Mouse (Mus musculus) liver, embryonic 14.5 days (tissue): ENCODE measurements at regions not wholly inside any gene's neighbourhood (a gene's known extent, or its start where the extent isn't known, plus 50 kb on each side); places are given as distances from the start of the nearest gene placed in this dataset.

Experiments used
- ATAC-seq: fragments of 200-750 bp; cut with Nextera tagmentation; 2 replicates; pipeline ENCODE4 v1.8.0; 2017; ENCODE audit warnings: moderate number of reproducible peaks, mild to moderate bottlenecking, moderate library complexity; ENCODE audit not compliant: insufficient read depth
- DNase-seq, 3 experiments: peaks; one replicate each; pipeline ENCODE4 v3.0.0-alpha.2; 2012 to 2013; ENCODE audit warnings: low read depth in 3 of 3, low spot score in 3 of 3
- H3K27ac ChIP-seq: fragments of 300-500 bp; sonication (generic); 2 replicates; pipeline ENCODE4 v1.5.1; 2014; ENCODE audit warnings: moderate library complexity, mild to moderate bottlenecking, control low read depth, inconsistent platforms
- H3K27me3 ChIP-seq: fragments of 300-500 bp; sonication (generic); 2 replicates; pipeline ENCODE4 v1.6.1; 2014; ENCODE audit warnings: mild to moderate bottlenecking, low read length, moderate library complexity; ENCODE audit not compliant: control insufficient read depth, insufficient read depth
- H3K36me3 ChIP-seq: fragments of 300-500 bp; sonication (generic); replicated peaks from 2 replicates; pipeline ENCODE4 v1.6.1; 2014; ENCODE audit warnings: low read depth; ENCODE audit not compliant: control insufficient read depth, insufficient read depth
- H3K4me1 ChIP-seq, 2 experiments: fragments of 200-500 bp in 1 of 2; fragments of 300-500 bp in 1 of 2; sonication (generic) in 1 of 2; replicated peaks; 2 replicates each; pipeline ENCODE4 v1.6.1; 2012 to 2014; ENCODE audit warnings: antibody characterized with exemption in 1 of 2, inconsistent platforms in 1 of 2, low read length in 1 of 2; ENCODE audit not compliant: control insufficient read depth in 2 of 2, insufficient read depth in 2 of 2
- H3K4me2 ChIP-seq: fragments of 300-500 bp; sonication (generic); 2 replicates; pipeline ENCODE4 v1.6.1; 2014; ENCODE audit warnings: low read depth, mild to moderate bottlenecking, control low read depth, moderate library complexity
- H3K4me3 ChIP-seq, 2 experiments: fragments of 200-500 bp in 1 of 2; fragments of 300-500 bp in 1 of 2; sonication (generic) in 1 of 2; 2 replicates each; pipeline ENCODE4 v1.5.1; 2012 to 2014; ENCODE audit warnings: low read depth in 2 of 2, low read length in 2 of 2, mild to moderate bottlenecking in 2 of 2, control low read depth in 1 of 2, inconsistent platforms in 1 of 2, moderate library complexity in 1 of 2; ENCODE audit not compliant: insufficient read depth in 1 of 2
- H3K9ac ChIP-seq: fragments of 300-500 bp; sonication (generic); replicated peaks from 2 replicates; pipeline ENCODE4 v1.6.1; 2014; ENCODE audit warnings: mild to moderate bottlenecking, control low read depth, moderate library complexity
- H3K9me3 ChIP-seq: fragments of 300-500 bp; sonication (generic); 2 replicates; pipeline ENCODE4 v1.6.1; 2016; ENCODE audit warnings: low read length, mixed read lengths; ENCODE audit not compliant: control insufficient read depth
- CTCF ChIP-seq: IDR thresholded peaks from 2 replicates; pipeline ENCODE4 v1.5.1; 2016; ENCODE audit warnings: antibody characterized with exemption, low read depth, control low read depth
- EP300 ChIP-seq: IDR thresholded peaks from 2 replicates; pipeline ENCODE4 v1.6.1; 2016; ENCODE audit warnings: antibody characterized with exemption, low read depth
- WGBS: fragments of 180-500 bp; shearing (Covaris S2); extraction: QIAGEN DNeasy Blood & Tissue Kit; methylation state at CpG from one replicate; pipeline ENCODE4 v1.1.7; 2014; ENCODE audit not compliant: insufficient replicate concordance; 5-methylcytosine and 5-hydroxymethylcytosine counted together

GRCm38 (mm10) chr13:115379682-115380081, 277.9 kb upstream of the Itga1 start:
- no peaks in the 10 kb centered on the region for H3K27me3 ChIP-seq
- DNase-seq (no peak), ATAC-seq (no peak)
- no peaks in the 10 kb centered on the region for H3K36me3 ChIP-seq
- WGBS = 35% methylated on average over 3 of the region's 3 CpGs
- H3K4me2 ChIP-seq = no peak overlapping the region
- no peak overlapping the region for H3K4me3 ChIP-seq
- no peaks in the 10 kb centered on the region for H3K9me3 ChIP-seq
- H3K9ac ChIP-seq = no peak overlapping the region
- no peaks in the 10 kb centered on the region for H3K4me1 ChIP-seq
- no peak overlapping the region for H3K27ac ChIP-seq
- TF ChIP-seq CTCF (no peak), EP300 (no peak)

GRCm38 (mm10) chr13:115376180-115376880, 274.6 kb upstream of the Itga1 start:
- 73% methylated on average over 16 of the region's 16 CpGs for WGBS

GRCm38 (mm10) chr13:115361457-115361856, 259.7 kb upstream of the Itga1 start:
- DNase-seq (no peak), ATAC-seq (no peak)
- Histone ChIP-seq H3K27ac (no peak overlapping the region), H3K4me3 (no peak overlapping the region), H3K27me3 (no peaks in the 10 kb centered on the region), H3K36me3 (no peaks in the 10 kb centered on the region), H3K4me2 (no peak overlapping the region), H3K4me1 (no peaks in the 10 kb centered on the region), H3K9me3 (no peaks in the 10 kb centered on the region), H3K9ac (no peak overlapping the region)
- 66% methylated on average over 8 of the region's 8 CpGs for WGBS
- TF ChIP-seq CTCF (no peak), EP300 (no peak)

More at GRCm38 (mm10) chr13:115376180-115376880, 274.6 kb upstream of the Itga1 start:
- Histone ChIP-seq H3K4me1 (no peaks in the 10 kb centered on the region), H3K27ac (no peak overlapping the region), H3K9me3 (no peaks in the 10 kb centered on the region), H3K4me2 (no peak overlapping the region), H3K36me3 (no peaks in the 10 kb centered on the region), H3K4me3 (no peak overlapping the region), H3K9ac (no peak overlapping the region), H3K27me3 (no peaks in the 10 kb centered on the region)
- no peak for ATAC-seq
- DNase-seq = no peak
- TF ChIP-seq CTCF = no peak
- TF ChIP-seq EP300 = no peak

- Histone ChIP-seq H3K27me3 (no peaks in the 10 kb centered on the region), H3K9ac (no peak overlapping the region), H3K4me1 (no peaks in the 10 kb centered on the region), H3K4me2 (no peak overlapping the region), H3K4me3 (no peak overlapping the region), H3K36me3 (no peaks in the 10 kb centered on the region), H3K9me3 (no peaks in the 10 kb centered on the region), H3K27ac (no peak overlapping the region)
- no peak for DNase-seq
- ATAC-seq = no peak
- TF ChIP-seq CTCF = no peak
- TF ChIP-seq EP300 = no peak
- 63% methylated on average over 6 of the region's 6 CpGs for WGBS
Observed at GRCm38 (mm10) chr13:115347022-115347398, 245.2 kb upstream of the Itga1 start.

GRCm38 (mm10) chr13:115346115-115347021, 244.6 kb upstream of the Itga1 start:
- Histone ChIP-seq H3K27me3 (no peaks in the 10 kb centered on the region), H3K9ac (no peak overlapping the region), H3K4me3 (no peak overlapping the region), H3K9me3 (no peaks in the 10 kb centered on the region), H3K27ac (no peak overlapping the region), H3K4me2 (no peak overlapping the region), H3K36me3 (no peaks in the 10 kb centered on the region), H3K4me1 (no peaks in the 10 kb centered on the region)
- no peak for ATAC-seq
- 56% methylated on average over 20 of the region's 20 CpGs for WGBS
- no peak for DNase-seq
- TF ChIP-seq CTCF (no peak), EP300 (no peak)
